Mouse (Mus musculus) hindbrain, embryonic 15.5 days (tissue): Measurements from ENCODE around the gene Ager. TPM values are rescaled to one million over a fixed set of nuclear protein-coding genes. Genes with fewer than 3 reads are reported as not detected.

ENCODE experiments used
- ATAC-seq: fragments of 200-750 bp; cut with Nextera tagmentation; 2 replicates; pipeline ENCODE4 v1.8.0; 2017; ENCODE audit warnings: low read depth, moderate number of reproducible peaks, moderate TSS enrichment; ENCODE audit not compliant: low FRiP score
- H3K27ac ChIP-seq: fragments of 300-500 bp; sonication (generic); replicated peaks from 2 replicates; pipeline ENCODE4 v1.5.1; 2015; ENCODE audit warnings: mild to moderate bottlenecking, inconsistent platforms
- H3K27me3 ChIP-seq: fragments of 300-500 bp; sonication (generic); 2 replicates; pipeline ENCODE4 v1.6.1; 2015; ENCODE audit warnings: control low read depth, inconsistent platforms
- H3K36me3 ChIP-seq: fragments of 300-500 bp; sonication (generic); 2 replicates; pipeline ENCODE4 v1.6.1; 2015; ENCODE audit warnings: control low read depth, inconsistent platforms
- H3K4me1 ChIP-seq: fragments of 300-500 bp; sonication (generic); replicated peaks from 2 replicates; pipeline ENCODE4 v1.6.1; 2015; ENCODE audit warnings: control low read depth, inconsistent platforms
- H3K4me2 ChIP-seq: fragments of 300-500 bp; sonication (generic); 2 replicates; pipeline ENCODE4 v1.6.1; 2015; ENCODE audit warnings: moderate library complexity, mild to moderate bottlenecking, inconsistent platforms
- H3K4me3 ChIP-seq: fragments of 300-500 bp; sonication (generic); 2 replicates; pipeline ENCODE4 v1.5.1; 2015; ENCODE audit warnings: mild to moderate bottlenecking, inconsistent platforms
- H3K9ac ChIP-seq: fragments of 300-500 bp; sonication (generic); 2 replicates; pipeline ENCODE4 v1.6.1; 2015; ENCODE audit warnings: inconsistent platforms
- H3K9me3 ChIP-seq: fragments of 300-500 bp; sonication (generic); 2 replicates; pipeline ENCODE4 v1.6.1; 2016; ENCODE audit warnings: control low read depth, inconsistent platforms
- WGBS: fragments of 180-500 bp; shearing (Covaris S2); methylation state at CpG from one replicate; pipeline ENCODE4 v1.1.7; 2015; 5-methylcytosine and 5-hydroxymethylcytosine counted together
- polyA plus RNA-seq: library from polyadenylated mRNA; unstranded; fragments of >200 nt; fragmentation: Nextera tagmentation; extraction: Ambion mirVana; gene quantifications from 2 replicates; pipeline ENCODE4 v1.2.1, GENCODE M21; 2015

The Ager gene
- polyA plus RNA-seq, 1 experiment from 2014 or later, result 1.8 TPM

DNA sequence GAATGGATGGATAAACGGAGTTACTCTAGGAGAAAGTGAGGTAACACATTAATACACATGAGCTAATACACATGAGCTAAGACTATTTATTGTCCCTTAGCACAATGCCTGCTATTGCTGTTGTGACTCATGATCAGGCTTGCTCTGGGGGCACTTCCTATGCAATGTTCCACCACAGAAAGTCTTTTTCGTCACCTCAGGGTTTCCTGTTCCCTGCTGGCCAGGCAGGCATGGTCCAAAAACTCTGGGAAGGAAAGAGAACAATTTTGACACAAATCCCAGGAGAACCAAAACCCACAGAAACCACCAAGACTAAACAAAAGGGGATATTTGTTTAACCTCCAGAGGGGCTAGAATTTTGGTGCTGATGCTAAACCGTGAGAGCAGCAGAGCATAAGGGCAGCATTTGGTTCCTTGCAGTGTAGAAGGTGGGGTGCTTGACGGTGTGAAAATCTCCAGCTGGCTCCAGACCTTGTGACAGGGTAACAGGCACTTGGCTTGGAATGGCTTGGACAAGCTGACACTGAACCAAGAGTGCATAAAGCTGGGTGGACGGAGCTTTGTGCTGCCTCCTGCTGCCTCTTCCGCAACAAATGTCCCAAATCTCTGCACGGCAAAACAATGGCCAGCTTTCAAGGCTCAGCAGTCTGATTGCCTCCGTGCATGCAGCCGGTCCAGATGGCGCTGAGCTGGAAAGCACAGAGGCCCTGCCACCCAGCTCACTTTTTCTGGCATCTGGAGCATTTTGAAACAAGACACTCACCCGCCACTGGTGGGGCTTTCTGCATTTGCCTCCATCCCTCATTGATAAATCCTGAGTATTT is 43.3 kb downstream of the Ager start:
- Histone ChIP-seq H3K9ac (0 out of 2 replicates have a peak overlapping the region, but pooled peaks have one; percentile 14), H3K4me1 (peaks cover 20% of the 10 kb centered on the region), H3K4me2 (no peak overlapping the region), H3K9me3 (no peaks in the 10 kb centered on the region), H3K27me3 (no peaks in the 10 kb centered on the region), H3K36me3 (no peaks in the 10 kb centered on the region), H3K4me3 (no peak overlapping the region), H3K27ac (peak overlapping the region; percentile 77)
- 18% methylated on average over 11 of the region's 11 CpGs for WGBS
- no peak for ATAC-seq

DNA sequence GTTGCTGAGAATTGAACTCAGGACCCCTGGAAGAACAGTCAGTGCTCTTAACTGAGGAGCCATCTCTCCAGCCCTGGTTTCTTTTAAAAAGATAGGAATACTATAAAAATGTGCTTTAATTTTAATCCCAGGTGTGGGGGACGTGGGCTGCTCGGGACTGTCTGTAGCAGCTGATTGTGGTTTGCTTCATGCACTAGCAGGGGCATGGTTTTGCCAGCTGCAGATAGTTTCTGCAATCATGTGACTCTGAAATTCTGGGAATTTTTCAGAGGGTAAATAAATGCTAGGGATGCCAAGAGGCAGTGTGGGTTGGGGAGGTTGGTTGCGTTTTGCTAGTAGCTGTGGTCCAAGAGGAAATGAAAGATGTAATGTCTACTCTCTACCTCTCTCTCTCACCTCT is 44.3 kb downstream of the Ager start:
- 89% methylated on average over 3 of the region's 3 CpGs for WGBS
- Histone ChIP-seq H3K9ac (no peak overlapping the region), H3K4me1 (peaks cover 28% of the 10 kb centered on the region), H3K4me3 (no peak overlapping the region), H3K27me3 (no peaks in the 10 kb centered on the region), H3K9me3 (no peaks in the 10 kb centered on the region), H3K36me3 (no peaks in the 10 kb centered on the region), H3K27ac (no peak overlapping the region), H3K4me2 (no peak overlapping the region)
- no peak for ATAC-seq

DNA sequence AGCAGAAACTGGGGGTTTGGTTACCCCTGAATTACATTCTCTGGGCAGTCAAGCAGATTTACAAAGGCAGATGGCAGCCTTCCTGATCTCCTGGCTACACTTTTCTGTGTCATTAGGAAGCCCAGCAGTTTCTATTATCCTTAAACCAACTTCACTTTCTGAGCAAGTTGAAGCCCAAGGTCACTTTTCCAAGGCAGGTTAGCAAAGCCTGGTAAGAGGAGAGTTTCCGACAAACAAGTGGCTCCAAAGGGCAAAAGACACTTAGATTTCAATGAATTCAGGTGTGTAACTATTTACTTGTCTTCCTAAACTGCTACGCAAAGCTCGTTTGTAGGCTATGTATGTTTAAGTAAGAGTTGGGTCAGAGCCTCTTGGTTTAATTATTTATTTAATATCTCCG is 45.7 kb downstream of the Ager start:
- 92% methylated on average over 4 of the region's 4 CpGs for WGBS
- Histone ChIP-seq H3K4me1 (peaks cover 37% of the 10 kb centered on the region), H3K27ac (no peak overlapping the region), H3K4me3 (no peak overlapping the region), H3K9ac (no peak overlapping the region), H3K9me3 (no peaks in the 10 kb centered on the region), H3K36me3 (no peaks in the 10 kb centered on the region), H3K4me2 (no peak overlapping the region), H3K27me3 (no peaks in the 10 kb centered on the region)
- ATAC-seq, result no peak

DNA sequence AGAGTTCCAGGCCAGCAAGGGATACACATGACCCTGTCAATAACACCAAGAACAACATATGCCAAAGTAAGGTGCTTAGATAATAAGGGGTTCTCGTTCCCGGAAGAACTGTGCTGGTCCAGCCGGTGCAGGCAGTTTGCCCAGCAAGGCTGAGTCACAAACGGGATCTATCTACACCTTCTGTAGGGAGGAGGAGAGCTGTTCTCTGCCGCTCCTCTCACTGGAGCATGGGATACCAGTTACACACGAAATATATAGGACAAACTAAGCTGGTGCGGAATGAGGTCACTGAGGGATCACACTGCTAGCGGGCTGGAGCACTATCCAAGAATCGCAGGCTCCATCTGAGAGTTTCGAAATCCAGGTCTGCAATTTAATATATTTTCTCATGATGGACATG is 46.3 kb downstream of the Ager start:
- Histone ChIP-seq H3K4me2 (no peak overlapping the region), H3K27ac (peak overlapping the region; percentile 61; the same call in 1 of the 2 replicates), H3K4me1 (peaks cover 40% of the 10 kb centered on the region), H3K9ac (no peak overlapping the region), H3K36me3 (peaks cover 2% of the 10 kb centered on the region), H3K27me3 (no peaks in the 10 kb centered on the region), H3K4me3 (no peak overlapping the region), H3K9me3 (no peaks in the 10 kb centered on the region)
- ATAC-seq, result no peak
- 86% methylated on average over 10 of the region's 10 CpGs for WGBS

DNA sequence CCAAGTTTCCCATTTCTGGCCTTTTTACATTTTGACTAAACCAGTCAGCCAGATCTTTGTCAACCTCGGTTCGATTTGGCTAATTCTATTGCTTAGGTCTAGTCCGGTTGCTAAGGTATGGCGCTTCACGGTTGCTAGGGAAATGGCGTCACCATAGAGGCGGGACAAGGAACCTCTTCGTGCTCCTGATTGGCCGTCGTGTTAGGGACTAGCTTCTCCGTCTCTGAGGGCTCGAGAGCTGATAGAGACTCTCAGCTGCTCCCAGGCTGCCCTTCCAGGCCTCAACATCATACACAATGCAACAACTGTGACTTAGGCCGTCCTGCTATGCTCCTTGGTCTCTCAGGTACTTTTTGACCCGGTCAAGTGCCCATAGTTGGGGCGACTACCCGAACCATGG is 46.9 kb downstream of the Ager start, which contains the start of gene Fkbpl:
Gene Fkbpl, plus strand, starts transcription at position 157 of the 400 bp plus-strand sequence.
- peaks cover 8% of the 10 kb centered on the region for H3K36me3 ChIP-seq
- H3K9ac ChIP-seq, result peak within 1 kb of the TSS; percentile 78
- under 1% methylated on average over 16 of the region's 16 CpGs for WGBS
- H3K4me2 ChIP-seq, result peak within 1 kb of the TSS; percentile 69
- no peaks in the 10 kb centered on the region for H3K27me3 ChIP-seq
- H3K27ac ChIP-seq, result peak within 1 kb of the TSS; percentile 80
- peaks cover 40% of the 10 kb centered on the region for H3K4me1 ChIP-seq
- peak; percentile 78 for ATAC-seq
- peak within 1 kb of the TSS; percentile 65 for H3K4me3 ChIP-seq
- no peaks in the 10 kb centered on the region for H3K9me3 ChIP-seq

DNA sequence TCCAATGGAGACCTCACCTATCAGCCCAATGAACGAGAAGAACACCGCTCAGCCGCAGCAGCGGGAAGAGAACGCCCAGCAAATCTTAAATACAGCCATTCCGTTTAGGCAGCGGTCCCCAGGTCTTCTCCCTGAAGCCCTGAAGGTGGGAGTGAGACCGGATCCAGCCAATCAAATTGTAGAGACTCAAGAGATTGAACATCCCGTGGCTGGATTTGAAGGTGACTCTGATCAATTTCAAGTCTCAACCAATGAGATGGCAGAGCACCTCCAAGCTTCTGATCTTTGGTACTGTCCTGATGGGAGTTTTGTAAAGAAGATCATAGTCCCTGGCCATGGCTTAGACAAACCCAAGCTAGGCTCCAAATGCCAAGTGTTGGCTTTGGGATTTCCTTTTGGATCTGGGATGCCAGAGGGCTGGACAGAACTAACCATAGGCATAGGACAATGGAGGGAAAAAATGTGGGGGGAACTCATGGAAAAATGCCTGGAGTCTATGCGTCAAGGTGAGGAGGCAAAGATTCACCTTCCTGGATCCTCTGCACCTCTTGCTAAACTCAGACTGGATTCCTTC is 47.7 kb downstream of the Ager start:
- Histone ChIP-seq H3K4me2 (peak overlapping the region; percentile 69), H3K36me3 (peaks cover 16% of the 10 kb centered on the region), H3K9me3 (no peaks in the 10 kb centered on the region), H3K27me3 (no peaks in the 10 kb centered on the region), H3K9ac (peak overlapping the region; percentile 78), H3K27ac (peak overlapping the region; percentile 80; the same call in 1 of the 2 replicates), H3K4me3 (peak overlapping the region; percentile 65), H3K4me1 (peaks cover 40% of the 10 kb centered on the region)
- 45% methylated on average over 10 of the region's 10 CpGs for whole genome bisulfite sequencing
- no peak for ATAC-seq

DNA sequence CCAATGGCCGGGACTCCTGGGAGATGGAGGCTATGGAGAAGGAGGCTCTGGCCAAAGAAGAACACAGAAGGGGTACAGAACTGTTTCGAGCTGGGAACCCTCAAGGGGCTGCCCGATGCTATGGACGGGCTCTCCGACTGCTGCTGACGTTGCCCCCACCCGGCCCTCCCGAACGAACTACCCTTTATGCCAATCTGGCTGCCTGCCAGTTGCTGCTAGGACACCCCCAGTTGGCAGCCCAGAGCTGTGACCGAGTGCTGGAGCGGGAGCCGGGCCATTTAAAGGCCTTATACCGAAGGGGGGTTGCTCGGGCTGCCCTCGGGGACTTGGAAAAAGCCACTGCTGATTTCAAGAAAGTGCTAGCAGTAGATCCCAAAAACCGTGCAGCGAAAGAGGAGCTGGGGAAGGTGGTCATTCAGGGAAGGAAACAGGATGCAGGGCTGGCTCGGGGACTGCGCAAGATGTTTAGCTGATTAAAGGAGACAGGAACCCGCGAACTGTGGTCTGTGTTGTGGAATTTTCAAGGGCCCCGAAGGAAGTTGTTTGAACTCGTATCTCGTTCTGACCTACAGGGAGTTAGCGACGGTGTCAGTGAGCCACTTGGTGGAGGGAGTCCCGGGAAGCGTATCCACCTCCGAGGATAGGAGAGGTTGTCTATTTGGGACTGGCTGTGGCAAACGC is 48.3 kb downstream of the Ager start:
- WGBS, result 87% methylated on average over 30 of the region's 30 CpGs
- Histone ChIP-seq H3K4me2 (peak overlapping the region; percentile 93), H3K27me3 (no peaks in the 10 kb centered on the region), H3K27ac (no peak overlapping the region), H3K9me3 (no peaks in the 10 kb centered on the region), H3K4me1 (peaks cover 37% of the 10 kb centered on the region), H3K9ac (no peak overlapping the region), H3K36me3 (peaks cover 22% of the 10 kb centered on the region), H3K4me3 (peak overlapping the region; percentile 100; the same call in 1 of the 2 replicates)
- no peak for ATAC-seq

DNA sequence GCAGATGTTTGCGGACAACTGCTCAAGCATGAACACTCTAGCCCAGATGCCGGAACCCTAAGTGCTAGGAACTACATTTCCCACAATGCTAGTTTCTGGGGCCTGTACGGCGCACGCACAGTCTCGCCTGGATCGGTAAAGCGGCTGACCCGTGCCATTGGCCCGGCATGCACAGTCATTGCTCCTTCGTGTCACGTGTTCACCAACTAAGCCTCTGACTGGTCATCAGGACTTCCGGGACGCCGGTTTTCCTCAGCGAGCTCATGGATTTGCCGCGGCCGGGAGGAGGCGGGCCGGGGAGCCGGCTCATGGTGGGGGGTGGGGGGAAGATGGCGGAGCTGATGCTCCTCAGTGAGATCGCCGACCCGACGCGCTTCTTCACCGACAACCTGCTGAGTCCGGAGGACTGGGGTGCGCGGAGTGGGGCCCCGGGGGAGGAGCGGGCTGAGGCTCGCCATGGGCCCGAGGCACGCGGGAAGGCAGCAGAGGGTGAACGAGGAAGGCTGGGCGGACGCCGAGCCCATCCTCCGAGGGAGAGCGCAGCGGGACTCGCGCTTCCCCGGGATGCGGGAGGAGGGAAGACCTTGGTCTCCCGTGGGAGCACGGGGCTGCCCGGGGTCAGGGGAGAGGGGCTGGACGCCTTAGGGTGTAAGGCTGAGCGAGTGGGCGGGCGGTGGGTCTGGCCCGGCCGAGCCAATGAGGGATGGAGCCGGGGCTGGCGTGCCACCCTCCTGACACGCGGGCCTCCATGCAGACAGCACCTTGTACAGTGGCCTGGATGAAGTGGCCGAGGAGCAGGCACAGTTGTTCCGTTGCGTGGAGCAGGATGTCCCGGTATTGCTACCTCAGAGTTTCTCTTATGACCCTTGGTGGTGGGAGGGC is 49.5 kb downstream of the Ager start, which contains the start of gene Atf6b:
Gene Atf6b, plus strand, starts transcription at position 241 of the 882 bp plus-strand sequence.
- 1% methylated on average over 66 of the region's 66 CpGs for WGBS
- peak within 1 kb of the TSS; percentile 97 for H3K9ac ChIP-seq
- H3K9me3 ChIP-seq, result no peaks in the 10 kb centered on the region
- peak within 1 kb of the TSS; percentile 90 for H3K27ac ChIP-seq
- peak within 1 kb of the TSS; percentile 100 for H3K4me3 ChIP-seq
- peak; percentile 96 for ATAC-seq
- H3K4me2 ChIP-seq, result peak within 1 kb of the TSS; percentile 93
- peaks cover 33% of the 10 kb centered on the region for H3K36me3 ChIP-seq
- no peaks in the 10 kb centered on the region for H3K27me3 ChIP-seq
- H3K4me1 ChIP-seq, result peaks cover 31% of the 10 kb centered on the region

DNA sequence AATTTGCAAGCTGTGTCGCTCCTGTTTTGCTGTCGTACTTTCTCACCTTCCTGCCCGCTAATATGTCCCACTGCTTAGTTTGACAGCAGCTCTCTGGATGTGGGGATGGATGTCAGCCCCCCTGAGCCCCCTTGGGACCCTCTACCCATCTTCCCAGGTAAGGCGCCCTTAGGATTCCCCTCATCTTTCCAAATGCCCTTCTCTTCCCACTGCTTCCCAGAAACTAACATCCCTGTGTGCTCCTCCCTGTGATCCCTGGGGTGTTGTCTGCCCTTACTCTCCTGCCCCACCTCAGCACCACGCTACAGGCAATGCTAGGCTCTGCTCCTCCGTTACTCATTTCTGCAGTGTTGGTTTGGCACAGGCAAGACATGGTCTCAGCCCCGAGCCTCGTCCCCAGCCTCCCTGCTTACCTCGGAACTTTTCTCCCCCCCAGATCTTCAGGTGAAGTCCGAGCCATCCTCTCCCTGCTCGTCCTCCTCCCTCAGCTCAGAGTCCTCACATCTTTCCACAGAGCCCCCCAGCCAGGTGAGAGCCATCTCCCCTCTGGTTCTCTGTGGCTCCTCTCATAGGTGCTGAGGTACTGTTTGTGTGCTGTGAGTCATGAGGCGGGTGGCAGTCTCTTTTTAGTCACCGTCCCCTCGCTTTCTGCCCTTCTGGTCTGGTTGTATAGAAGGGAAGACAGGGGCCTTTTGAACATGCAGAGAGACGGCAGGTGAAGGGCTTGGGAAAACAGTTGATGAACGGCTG is 50.7 kb downstream of the Ager start:
- Histone ChIP-seq H3K36me3 (peaks cover 44% of the 10 kb centered on the region), H3K9ac (no peak overlapping the region), H3K4me3 (peak overlapping the region; percentile 100), H3K27me3 (no peaks in the 10 kb centered on the region), H3K4me2 (peak overlapping the region; percentile 93), H3K9me3 (no peaks in the 10 kb centered on the region), H3K27ac (no peak overlapping the region), H3K4me1 (peaks cover 31% of the 10 kb centered on the region)
- no peak for ATAC-seq
- WGBS, result 88% methylated on average over 16 of the region's 16 CpGs

DNA sequence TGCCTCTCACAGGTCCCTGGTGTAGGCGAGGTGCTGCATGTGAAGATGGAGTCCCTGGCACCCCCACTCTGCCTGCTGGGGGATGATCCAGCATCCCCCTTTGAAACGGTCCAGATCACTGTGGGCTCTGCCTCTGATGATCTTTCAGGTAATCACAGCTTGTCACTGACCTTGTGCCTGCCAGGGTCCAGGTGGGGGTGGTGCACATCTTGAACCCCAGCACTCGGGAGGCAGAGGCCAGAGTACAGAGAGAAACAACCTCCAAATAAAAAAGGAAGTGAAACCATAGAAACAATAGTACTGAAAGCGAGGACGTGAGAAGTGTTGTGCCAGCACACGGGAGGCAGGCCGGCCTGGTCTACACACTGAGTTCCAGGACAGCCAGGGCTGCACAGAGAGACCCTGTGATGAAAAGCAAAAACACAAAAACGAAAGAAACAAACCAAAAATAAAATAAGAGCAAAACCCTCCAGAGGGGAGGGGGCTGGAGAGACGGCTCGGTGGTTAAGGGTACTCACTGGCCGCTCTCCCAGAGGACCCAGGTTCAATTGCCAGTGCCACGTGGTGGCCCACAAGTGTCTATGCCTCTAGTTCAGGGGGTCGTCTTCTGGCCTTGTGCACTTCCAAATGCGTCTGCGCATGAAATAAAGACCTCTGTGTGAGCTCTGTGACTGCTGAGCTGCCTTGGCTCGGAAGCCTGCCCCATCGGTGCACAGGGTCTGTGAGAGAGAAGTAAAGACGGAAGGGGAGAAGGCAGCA is 51.6 kb downstream of the Ager start:
- Histone ChIP-seq H3K9me3 (no peaks in the 10 kb centered on the region), H3K27me3 (no peaks in the 10 kb centered on the region), H3K4me3 (no peak overlapping the region), H3K4me1 (peaks cover 31% of the 10 kb centered on the region), H3K36me3 (peaks cover 54% of the 10 kb centered on the region), H3K9ac (no peak overlapping the region), H3K27ac (no peak overlapping the region), H3K4me2 (no peak overlapping the region)
- WGBS, result 88% methylated on average over 18 of the region's 18 CpGs
- ATAC-seq, result no peak
